Mouse (Mus musculus): ENCODE results near the gene Gtse1.

Gtse1 gene

GRCm38 (mm10) chr15:85921855-85922254, 62.3 kb downstream of the Gtse1 start:
- DNase-seq (ENCODE audit: low read depth, low spot score), result no peak

Data from ZHBTc4 (cell line).